Mouse (Mus musculus) G1E (cell line): ENCODE results near the gene Olfr1039.
"Not testable (repeated sequence)": the region's sequence is repeated elsewhere in the genome, so short reads cannot be mapped to it uniquely, and the experiment has no call there.

Experiments used
- CTCF ChIP-seq: IDR thresholded peaks from 2 replicates; pipeline ENCODE4 v1.5.1; 2012; ENCODE audit warnings: low read depth, low read length, inconsistent platforms, mixed read lengths
- GATA1 ChIP-seq: IDR thresholded peaks from 2 replicates; pipeline ENCODE4 v1.6.1; 2012; ENCODE audit warnings: borderline replicate concordance, low read length, inconsistent platforms, mixed read lengths
- POLR2AphosphoS5 ChIP-seq: IDR thresholded peaks from 2 replicates; pipeline ENCODE4 v1.6.1; 2012; ENCODE audit warnings: low read depth, low read length, inconsistent platforms; ENCODE audit not compliant: insufficient replicate concordance
- TAL1 ChIP-seq: conservative IDR thresholded peaks from 2 replicates; pipeline ENCODE4 v1.6.1; 2012; ENCODE audit warnings: low read depth, low read length, inconsistent platforms, mixed read lengths

GRCm38 (mm10) chr2:86080478-86080877, 55.2 kb downstream of the Olfr1039 start:
- not testable (repeated sequence) for TF ChIP-seq CTCF, GATA1, TAL1, POLR2AphosphoS5
